Mouse (Mus musculus) bone marrow macrophage, adult 2 months (primary cell): ENCODE measurements around the gene Vcam1. TPM values are rescaled to one million over a fixed set of nuclear protein-coding genes. Genes with fewer than 3 reads are reported as not detected.

Source experiments
- H3K27ac ChIP-seq: 2 replicates; pipeline ENCODE4 v1.5.1; 2012; ENCODE audit warnings: low read depth, low read length; ENCODE audit not compliant: insufficient read depth
- H3K4me1 ChIP-seq: 2 replicates; pipeline ENCODE4 v1.6.1; 2012; ENCODE audit warnings: low read length; ENCODE audit not compliant: control insufficient read depth, insufficient read depth
- H3K4me3 ChIP-seq: 2 replicates; pipeline ENCODE4 v1.5.1; 2012; ENCODE audit warnings: mild to moderate bottlenecking, low read length, moderate library complexity; ENCODE audit not compliant: insufficient read depth
- CTCF ChIP-seq: IDR thresholded peaks from 2 replicates; pipeline ENCODE4 v1.5.1; 2012; ENCODE audit warnings: low read depth, mild to moderate bottlenecking, low read length, moderate library complexity
- POLR2A ChIP-seq: IDR thresholded peaks from 2 replicates; pipeline ENCODE4 v1.6.1; 2012; ENCODE audit warnings: mild to moderate bottlenecking, low read depth, low read length, borderline replicate concordance
- polyA plus RNA-seq: library from polyadenylated mRNA; stranded (reverse); fragments of >200 nt; gene quantifications from 2 replicates; pipeline ENCODE4 v1.2.4, GENCODE M21; 2012; ENCODE audit not compliant: missing spikeins, insufficient read depth, insufficient read length

Vcam1 gene
- polyA plus RNA-seq, 1 experiment: 1.1 TPM

- Histone ChIP-seq H3K4me1 (no peaks in the 10 kb centered on the region), H3K4me3 (no peak overlapping the region), H3K27ac (no peak overlapping the region)
- no peak for TF ChIP-seq CTCF
- TF ChIP-seq POLR2A: no peak
Measured at GRCm38 (mm10) chr3:116149096-116149495, 19.6 kb upstream of the Vcam1 start.

GRCm38 (mm10) chr3:116148676-116149075, 19.2 kb upstream of the Vcam1 start:
- H3K27ac ChIP-seq: no peak overlapping the region
- no peak overlapping the region for H3K4me3 ChIP-seq
- H3K4me1 ChIP-seq: no peaks in the 10 kb centered on the region
- TF ChIP-seq CTCF: no peak
- TF ChIP-seq POLR2A: no peak

- H3K4me3 ChIP-seq: no peak overlapping the region
- H3K27ac ChIP-seq: no peak overlapping the region
- TF ChIP-seq CTCF: no peak
- TF ChIP-seq POLR2A: no peak
- H3K4me1 ChIP-seq: no peaks in the 10 kb centered on the region
Measured at GRCm38 (mm10) chr3:116141226-116141625, 11.7 kb upstream of the Vcam1 start.

- no peak overlapping the region for H3K4me3 ChIP-seq
- TF ChIP-seq POLR2A: no peak
- no peak for TF ChIP-seq CTCF
- no peaks in the 10 kb centered on the region for H3K4me1 ChIP-seq
- no peak overlapping the region for H3K27ac ChIP-seq
Measured at GRCm38 (mm10) chr3:116139000-116139399, 9.5 kb upstream of the Vcam1 start.

- TF ChIP-seq CTCF (no peak), POLR2A (no peak)
- H3K27ac ChIP-seq: no peak overlapping the region
Measured at GRCm38 (mm10) chr3:116138081-116138480, 8.6 kb upstream of the Vcam1 start.

GRCm38 (mm10) chr3:116133363-116133762, 3.9 kb upstream of the Vcam1 start:
- Histone ChIP-seq H3K4me1 (peaks cover 13% of the 10 kb centered on the region), H3K27ac (no peak overlapping the region), H3K4me3 (no peak overlapping the region)
- TF ChIP-seq CTCF (no peak), POLR2A (no peak)

More at GRCm38 (mm10) chr3:116138081-116138480, 8.6 kb upstream of the Vcam1 start:
- H3K4me3 ChIP-seq: no peak overlapping the region
- 0 out of 2 replicates have a peak, but pooled peaks cover 2% of the 10 kb centered on the region for H3K4me1 ChIP-seq

GRCm38 (mm10) chr3:116130711-116131110, 1.2 kb upstream of the Vcam1 start:
- no peak overlapping the region for H3K27ac ChIP-seq
- TF ChIP-seq CTCF (no peak), POLR2A (no peak)
- H3K4me1 ChIP-seq: peaks cover 13% of the 10 kb centered on the region
- H3K4me3 ChIP-seq: no peak overlapping the region

GRCm38 (mm10) chr3:116129841-116130595, 530 bp upstream of the Vcam1 start:
- TF ChIP-seq CTCF (no peak), POLR2A (no peak)
- no peak overlapping the region for H3K27ac ChIP-seq
- H3K4me3 ChIP-seq: no peak overlapping the region
- peaks cover 13% of the 10 kb centered on the region for H3K4me1 ChIP-seq

GRCm38 (mm10) chr3:116128311-116129204, 930 bp downstream of the Vcam1 start:
- Histone ChIP-seq H3K4me1 (peaks cover 13% of the 10 kb centered on the region), H3K27ac (no peak overlapping the region), H3K4me3 (no peak overlapping the region)
- no peak for TF ChIP-seq POLR2A
- no peak for TF ChIP-seq CTCF

GRCm38 (mm10) chr3:116127836-116128235, 1.7 kb downstream of the Vcam1 start:
- no peak overlapping the region for H3K4me3 ChIP-seq
- peaks cover 12% of the 10 kb centered on the region for H3K4me1 ChIP-seq
- no peak for TF ChIP-seq POLR2A
- no peak for TF ChIP-seq CTCF
- H3K27ac ChIP-seq: no peak overlapping the region
